Mouse (Mus musculus) lung, postnatal 0 days (tissue): ENCODE results near the gene Abtb1.

Experiments
- CTCF ChIP-seq: IDR thresholded peaks from 2 replicates; pipeline ENCODE4 v1.5.1; 2016; ENCODE audit warnings: antibody characterized with exemption, mild to moderate bottlenecking
- EP300 ChIP-seq: IDR thresholded peaks from 2 replicates; pipeline ENCODE4 v1.6.1; 2016; ENCODE audit warnings: antibody characterized with exemption, mild to moderate bottlenecking, control low read depth

DNA sequence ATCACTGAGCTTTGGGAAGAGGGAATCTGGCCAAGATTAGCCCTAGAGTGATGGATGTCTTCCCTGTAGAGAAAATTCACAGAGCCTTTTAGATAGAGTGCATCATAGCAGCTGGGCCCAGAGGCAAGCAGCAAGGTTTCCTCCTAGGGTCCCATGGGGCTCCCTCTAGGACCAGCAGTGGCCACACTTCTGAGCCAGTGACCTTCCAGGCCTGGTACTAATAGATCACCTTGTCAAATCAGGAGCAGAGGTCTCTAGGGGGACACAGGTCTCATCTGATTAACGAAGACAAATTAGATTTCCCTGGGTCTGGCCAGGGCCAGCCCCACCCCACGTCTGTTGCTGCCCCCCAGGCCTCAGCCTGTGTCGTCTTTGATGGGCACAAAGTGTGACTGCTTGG is 31.5 kb downstream of the Abtb1 start:
- TF ChIP-seq EP300 = no peak
- no peak for TF ChIP-seq CTCF
